In genomic region chr1:193189771-193190170, GRCm38 (mm10) we compare ENCODE assay signal across 9 mouse cellular contexts. TPM values are rescaled to one million over a fixed set of nuclear protein-coding genes. Genes with fewer than 3 reads are reported as not detected.
DNase-seq lines count a peak whose midpoint lies in the region; ATAC-seq and TF ChIP-seq lines count a peak whose summit lies in the region.
"Had no signal": no experiment of that assay in that cellular context is flagged by ENCODE, and none has a peak within 500 bp of the region (broad histone marks: within the 10 kb centered on the region; RNA-seq: fewer than 3 reads in every experiment).

No protein-coding gene starts in this region.

- intact Hi-C loops in heart, adult 2 months (cut with DNase I): loop anchor here (5.0 kb wide), 1 partner anchor 57 kb away; the partner anchor contains the start of gene Diexf
- intact Hi-C loops in heart, postnatal 36 days (cut with DNase I): no loop called here
- intact Hi-C loops in left cerebral cortex, postnatal 25 days (cut with DNase I): no loop called here

- DNase-seq in heart, adult 2 months: peak in 1 of 2 experiments; percentile 30
- DNase-seq in heart, postnatal 36 days: no peak
- peak; percentile 49 for DNase-seq in CD4-positive, CD25-positive, alpha-beta regulatory T cell, adult 2 months (ENCODE audit: low read depth, low spot score)
- DNase-seq in limb, embryonic 14.5 days (ENCODE audit: low spot score): no peak
- no peak for DNase-seq in urinary bladder, postnatal 36 days (ENCODE audit: low spot score in 2 of 2)
- DNase-seq in left cerebral cortex, postnatal 25 days (ENCODE audit: low spot score in 2 of 2): no peak
- DNase-seq in adrenal gland, adult 8-10 months: no peak

- peak overlapping the region; percentile 69 for H3K27ac ChIP-seq in heart, adult 2 months
- peak overlapping the region; percentile 58 for H3K27ac ChIP-seq in forebrain, embryonic 15.5 days (replicated peaks)
- H3K27ac ChIP-seq in limb, embryonic 14.5 days (replicated peaks; ENCODE audit: low read depth, low read length): peak overlapping the region; percentile 79
- H3K27ac ChIP-seq: macrophage had no signal

- H3K4me3 ChIP-seq in heart, adult 2 months: no peak overlapping the region
- H3K4me3 ChIP-seq in forebrain, embryonic 15.5 days: no peak overlapping the region
- H3K4me3 ChIP-seq in limb, embryonic 14.5 days (replicated peaks; ENCODE audit: low read length): no peak overlapping the region

- H3K9me3 ChIP-seq in forebrain, embryonic 15.5 days: no peaks in the 10 kb centered on the region
- no peaks in the 10 kb centered on the region for H3K9me3 ChIP-seq in limb, embryonic 14.5 days (ENCODE audit: control insufficient read depth, low read length)

- no peaks in the 10 kb centered on the region for H3K27me3 ChIP-seq in heart, adult 2 months (ENCODE audit: control insufficient read depth, insufficient read depth, low read length)
- no peaks in the 10 kb centered on the region for H3K27me3 ChIP-seq in forebrain, embryonic 15.5 days
- H3K27me3 ChIP-seq in limb, embryonic 14.5 days (ENCODE audit: control insufficient read depth, insufficient read depth, low read length): no peaks in the 10 kb centered on the region

- peaks cover 17% of the 10 kb centered on the region for H3K4me1 ChIP-seq in heart, adult 2 months (ENCODE audit: control insufficient read depth, insufficient read depth, low read length)
- peaks cover 18% of the 10 kb centered on the region for H3K4me1 ChIP-seq in forebrain, embryonic 15.5 days
- peaks cover 25% of the 10 kb centered on the region for H3K4me1 ChIP-seq in limb, embryonic 14.5 days (ENCODE audit: control insufficient read depth, insufficient read depth, low read length)

- no peak for TF ChIP-seq POLR2A in heart, adult 2 months (IDR thresholded peaks at IDR 0.05; ENCODE audit: insufficient read depth, low read depth, low read length)
- TF ChIP-seq POLR2A in limb, embryonic 14.5 days (IDR thresholded peaks at IDR 0.05; ENCODE audit: borderline replicate concordance, extremely low read depth, insufficient read depth, insufficient read length): no peak

- H3K4me2 ChIP-seq in forebrain, embryonic 15.5 days (replicated peaks): no peak overlapping the region
- H3K4me2 ChIP-seq in limb, embryonic 14.5 days (replicated peaks; ENCODE audit: low read depth, low read length, severe bottlenecking): peak overlapping the region; percentile 16; the same call in 1 of the 2 replicates

- no peaks in the 10 kb centered on the region for H3K79me2 ChIP-seq in heart, adult 2 months (replicated peaks; ENCODE audit: control insufficient read depth, insufficient read depth, low read length)

- ATAC-seq in forebrain, embryonic 15.5 days (replicated peaks): peak; percentile 14; the same call in 1 of the 2 replicates
- 0 out of 2 replicates have a peak, but pooled peaks have one; percentile 7 for ATAC-seq in limb, embryonic 14.5 days (ENCODE audit: low FRiP score, low read depth)

- no peak for TF ChIP-seq EP300 in heart, adult 2 months (IDR thresholded peaks at IDR 0.05; ENCODE audit: insufficient read depth, low read depth, low read length)

- H3K9ac ChIP-seq in heart, adult 2 months (ENCODE audit: low read depth, low read length): no peak overlapping the region
- no peak overlapping the region for H3K9ac ChIP-seq in forebrain, embryonic 15.5 days (replicated peaks)
- no peak overlapping the region for H3K9ac ChIP-seq in limb, embryonic 14.5 days (ENCODE audit: low read depth, low read length, severe bottlenecking)

- H3K36me3 ChIP-seq in heart, adult 2 months (ENCODE audit: control insufficient read depth, insufficient read depth, low read length): peaks cover 2% of the 10 kb centered on the region; the same call in 1 of the 2 replicates
- no peaks in the 10 kb centered on the region for H3K36me3 ChIP-seq in forebrain, embryonic 15.5 days
- no peaks in the 10 kb centered on the region for H3K36me3 ChIP-seq in limb, embryonic 14.5 days (ENCODE audit: control insufficient read depth, insufficient read depth, low read length)

- WGBS in heart, adult 2 months: 12% methylated on average over 3 of the region's 3 CpGs
- 60% methylated on average over 3 of the region's 3 CpGs for WGBS in forebrain, embryonic 15.5 days
- 22% methylated on average over 3 of the region's 3 CpGs for WGBS in limb, embryonic 14.5 days

- TF ChIP-seq CTCF in heart, adult 2 months (IDR thresholded peaks at IDR 0.05): no peak

RNA-seq across cellular contexts. Expression of gene Traf3ip3, which starts 11.7 kb away (rescaled TPM):
- total RNA-seq in heart, adult 2 months (2021): 1 to 10 TPM in 1 of 2 experiments, under 1 TPM in 1; 0.94 to 2.7 TPM
- 1.9 and 2.2 TPM in 2 replicates for polyA plus RNA-seq in heart, adult 2 months (2012; rRNA removed)
- 1 to 10 TPM; 1.2 to 1.9 TPM for total RNA-seq in heart, postnatal 36 days (2021)
- 1.3 TPM in 2 replicates for polyA plus RNA-seq in forebrain, embryonic 15.5 days (2015; fragmentation: Nextera tagmentation; extraction: Ambion mirVana)
- 9.7 and 18.8 TPM in 2 replicates for polyA plus RNA-seq in limb, embryonic 14.5 days (2012; rRNA removed)
- 17.6 and 22.6 TPM in 2 replicates for polyA plus RNA-seq in limb, embryonic 14.5 days (2014; fragmentation: Nextera tagmentation; extraction: Ambion mirVana)
- 1 to 10 TPM; 1.0 to 3.1 TPM for total RNA-seq in left cerebral cortex, postnatal 25 days (2021)
- 1 to 10 TPM; 1.6 to 3.9 (median 2.7) TPM for total RNA-seq in adrenal gland, adult 8-10 months (2022)

RNA-seq across cellular contexts. Expression of gene Lamb3, which starts 17.7 kb away (rescaled TPM):
- 10 to 100 TPM; 11.4 to 11.9 TPM for total RNA-seq in heart, adult 2 months (2021)
- 9.2 and 11.1 TPM in 2 replicates for polyA plus RNA-seq in heart, adult 2 months (2012; rRNA removed)
- 10 to 100 TPM; 10.2 to 13.0 TPM for total RNA-seq in heart, postnatal 36 days (2021)
- 0.41 and 0.62 TPM in 2 replicates for polyA plus RNA-seq in forebrain, embryonic 15.5 days (2015; fragmentation: Nextera tagmentation; extraction: Ambion mirVana)
- polyA plus RNA-seq in limb, embryonic 14.5 days (2012; rRNA removed): 3.6 and 4.0 TPM in 2 replicates
- 3.5 and 4.6 TPM in 2 replicates for polyA plus RNA-seq in limb, embryonic 14.5 days (2014; fragmentation: Nextera tagmentation; extraction: Ambion mirVana)
- 1 to 10 TPM in 1 of 2 experiments, under 1 TPM in 1; 0.89 to 1.9 TPM for total RNA-seq in left cerebral cortex, postnatal 25 days (2021)
- total RNA-seq in adrenal gland, adult 8-10 months (2022): 1 to 10 TPM; 1.2 to 2.7 (median 1.5) TPM
- polyA plus RNA-seq: macrophage had no signal

RNA-seq across cellular contexts. Expression of gene A130010J15Rik, which starts 21.9 kb away (rescaled TPM):
- total RNA-seq in heart, adult 2 months (2021): 1 to 10 TPM; 3.3 to 3.5 TPM
- polyA plus RNA-seq in heart, adult 2 months (2012; rRNA removed): 2.7 and 5.1 TPM in 2 replicates
- 1 to 10 TPM; 3.2 to 4.4 TPM for total RNA-seq in heart, postnatal 36 days (2021)
- polyA plus RNA-seq in forebrain, embryonic 15.5 days (2015; fragmentation: Nextera tagmentation; extraction: Ambion mirVana): 14.2 and 15.7 TPM in 2 replicates
- polyA plus RNA-seq in limb, embryonic 14.5 days (2012; rRNA removed): 7.8 and 9.6 TPM in 2 replicates
- polyA plus RNA-seq in limb, embryonic 14.5 days (2014; fragmentation: Nextera tagmentation; extraction: Ambion mirVana): 15.1 and 15.4 TPM in 2 replicates
- total RNA-seq in left cerebral cortex, postnatal 25 days (2021): 1 to 10 TPM; 2.4 to 3.4 TPM
- 1 to 10 TPM; 2.2 to 3.2 (median 3.0) TPM for total RNA-seq in adrenal gland, adult 8-10 months (2022)

RNA-seq across cellular contexts. Expression of gene Irf6, which starts 36.9 kb away (rescaled TPM):
- 1 to 10 TPM; 1.9 to 2.1 TPM for total RNA-seq in heart, adult 2 months (2021)
- polyA plus RNA-seq in heart, adult 2 months (2012; rRNA removed): 2.5 and 3.6 TPM in 2 replicates
- 1 to 10 TPM; 1.4 to 2.6 TPM for total RNA-seq in heart, postnatal 36 days (2021)
- polyA plus RNA-seq in forebrain, embryonic 15.5 days (2015; fragmentation: Nextera tagmentation; extraction: Ambion mirVana): 0.52 and 0.79 TPM in 2 replicates
- 18.6 and 23.5 TPM in 2 replicates for polyA plus RNA-seq in limb, embryonic 14.5 days (2012; rRNA removed)
- polyA plus RNA-seq in limb, embryonic 14.5 days (2014; fragmentation: Nextera tagmentation; extraction: Ambion mirVana): 39.8 and 50.0 TPM in 2 replicates
- total RNA-seq in left cerebral cortex, postnatal 25 days (2021): 1 to 10 TPM in 1 of 2 experiments, under 1 TPM in 1; 0.98 to 2.3 TPM
- total RNA-seq in adrenal gland, adult 8-10 months (2022): under 1 TPM; 0.15 to 0.49 (median 0.26) TPM
- polyA plus RNA-seq: macrophage had no signal

RNA-seq across cellular contexts. Expression of gene Diexf, which starts 59.7 kb away (rescaled TPM):
- 10 to 100 TPM in 1 of 2 experiments, 1 to 10 TPM in 1; 7.8 to 10.2 TPM for total RNA-seq in heart, adult 2 months (2021)
- 7.3 and 17.5 TPM in 2 replicates for polyA plus RNA-seq in heart, adult 2 months (2012; rRNA removed)
- total RNA-seq in heart, postnatal 36 days (2021): 10 to 100 TPM in 1 of 2 experiments, 1 to 10 TPM in 1; 9.6 to 10.9 TPM
- polyA plus RNA-seq in forebrain, embryonic 15.5 days (2015; fragmentation: Nextera tagmentation; extraction: Ambion mirVana): 11.2 and 11.5 TPM in 2 replicates
- polyA plus RNA-seq in limb, embryonic 14.5 days (2012; rRNA removed): 33.4 and 43.6 TPM in 2 replicates
- polyA plus RNA-seq in limb, embryonic 14.5 days (2014; fragmentation: Nextera tagmentation; extraction: Ambion mirVana): 8.9 and 10.6 TPM in 2 replicates
- total RNA-seq in left cerebral cortex, postnatal 25 days (2021): 10 to 100 TPM; 21.9 to 23.2 TPM
- total RNA-seq in adrenal gland, adult 8-10 months (2022): 10 to 100 TPM; 16.7 to 24.1 (median 20.8) TPM
